Mouse (Mus musculus) G1E-ER4 (cell line): ENCODE measurements around the gene Birc6. TPM values are rescaled to one million over a fixed set of nuclear protein-coding genes. Genes with fewer than 3 reads are reported as not detected.

Experiments used
- GATA1 ChIP-seq: IDR thresholded peaks from one replicate; pipeline ENCODE4 v1.8.0; 2012; ENCODE audit warnings: low read length, inconsistent platforms
- polyA plus RNA-seq: library from polyadenylated mRNA; stranded (reverse); fragments of >175 nt; gene quantifications from 2 replicates; pipeline ENCODE4 v1.2.3, GENCODE M21; 2012

The Birc6 gene
- polyA plus RNA-seq, 1 experiment: 18.7 TPM

- no peak for TF ChIP-seq GATA1
Observed at GRCm38 (mm10) chr17:74528648-74529532, 795 bp downstream of the Birc6 start.

DNA sequence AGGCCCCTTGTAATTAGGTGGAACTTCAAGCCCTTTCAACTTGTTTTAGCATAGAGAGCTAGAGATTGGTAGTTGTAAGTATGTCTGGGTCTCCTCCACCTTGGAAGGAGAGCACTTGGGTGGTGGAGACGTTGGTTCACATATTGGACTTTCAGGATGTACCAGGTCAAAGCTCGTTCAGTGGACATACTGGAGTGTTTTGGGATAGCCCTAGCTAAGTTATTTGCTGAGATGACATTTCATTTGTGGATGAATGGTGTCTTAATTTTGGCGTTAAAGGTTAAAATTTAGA is 1.4 kb downstream of the Birc6 start:
- TF ChIP-seq GATA1: no peak

DNA sequence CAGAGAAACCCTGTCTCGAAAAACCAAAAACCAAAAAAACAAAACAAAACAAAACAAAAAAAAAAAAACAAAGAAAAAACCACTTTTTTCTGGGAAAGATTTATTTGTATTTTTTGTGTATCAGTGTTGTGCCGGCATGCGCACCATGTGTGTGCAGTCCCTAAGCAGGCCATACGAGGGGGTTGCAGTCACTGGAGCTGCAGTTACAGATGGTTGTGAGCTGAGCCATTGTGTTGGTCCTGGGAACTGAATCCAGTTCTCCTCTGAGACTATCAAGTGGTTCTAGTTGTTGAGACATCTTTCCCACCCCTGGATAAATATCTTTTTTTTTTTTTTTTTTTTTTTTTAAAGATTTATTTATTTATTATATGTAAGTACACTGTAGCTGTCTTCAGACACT is 6.9 kb downstream of the Birc6 start:
- TF ChIP-seq GATA1: no peak

- no peak for TF ChIP-seq GATA1
Observed at GRCm38 (mm10) chr17:74537526-74537925, 9.4 kb downstream of the Birc6 start.

DNA sequence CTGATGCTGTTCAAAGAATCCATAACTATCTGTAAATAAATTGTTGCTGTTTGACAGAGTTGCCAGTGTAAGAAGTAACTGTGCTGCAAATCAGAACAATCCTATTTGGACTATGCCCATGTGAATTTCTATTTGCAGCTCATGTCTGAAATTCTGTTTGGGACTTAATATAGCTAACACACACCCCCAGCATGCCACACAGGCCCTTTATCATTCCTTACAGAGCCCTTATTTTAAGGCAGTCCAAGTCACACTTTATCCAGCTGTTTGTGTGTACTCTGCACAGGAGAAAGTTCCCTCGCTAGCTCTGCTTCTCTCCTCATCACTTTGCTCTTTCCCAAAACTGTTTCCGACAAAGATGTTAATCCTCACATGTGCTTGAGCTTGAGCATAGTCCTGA is 15.5 kb downstream of the Birc6 start:
- no peak for TF ChIP-seq GATA1

DNA sequence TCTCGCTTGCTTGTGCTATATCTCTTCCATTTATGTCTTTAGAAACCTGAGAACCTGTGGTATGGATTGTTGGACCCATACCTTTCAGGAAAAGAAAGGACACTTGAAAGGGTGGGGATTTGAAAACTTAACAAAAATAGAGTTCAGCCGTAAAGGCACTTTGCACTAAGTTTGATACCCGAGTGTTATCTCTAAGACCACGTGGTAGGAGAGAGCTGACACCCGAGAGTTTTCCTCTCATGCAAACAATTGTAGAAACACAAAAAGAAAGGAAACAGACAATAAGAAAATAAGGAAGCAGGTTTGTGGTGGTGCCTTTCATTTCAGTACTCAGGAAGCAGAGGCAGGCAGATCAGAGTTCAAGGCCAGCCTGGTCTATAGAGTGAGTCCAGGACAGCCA is 26.0 kb downstream of the Birc6 start:
- TF ChIP-seq GATA1: no peak

GRCm38 (mm10) chr17:74559891-74560290 is 31.8 kb downstream of the Birc6 start:
- no peak for TF ChIP-seq GATA1

- TF ChIP-seq GATA1: no peak
Observed at GRCm38 (mm10) chr17:74564151-74564550, 36.1 kb downstream of the Birc6 start.

- TF ChIP-seq GATA1: no peak
Observed at GRCm38 (mm10) chr17:74569219-74569618, 41.1 kb downstream of the Birc6 start.

GRCm38 (mm10) chr17:74570585-74570984 is 42.5 kb downstream of the Birc6 start:
- TF ChIP-seq GATA1: no peak

DNA sequence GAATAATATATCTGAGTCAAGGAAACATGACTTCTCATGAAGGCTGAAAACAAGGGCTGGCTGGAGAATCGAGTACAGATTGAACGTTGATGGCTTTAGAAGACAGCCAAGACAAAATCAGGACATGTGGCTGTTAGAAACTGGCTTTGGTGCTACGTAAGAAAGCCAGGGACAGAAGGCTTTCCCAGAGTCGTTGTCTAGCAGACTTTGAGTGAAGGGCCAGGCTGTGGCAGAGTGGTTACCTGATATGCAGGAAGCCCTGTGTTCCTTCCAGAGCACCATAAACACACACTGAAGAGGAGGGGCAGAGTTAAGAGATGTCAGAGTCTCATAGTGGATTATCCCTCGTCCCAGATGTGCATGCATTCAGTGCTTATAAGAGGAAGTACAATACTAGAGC is 49.1 kb downstream of the Birc6 start:
- no peak for TF ChIP-seq GATA1

- TF ChIP-seq GATA1: no peak
Observed at GRCm38 (mm10) chr17:74579586-74579985, 51.5 kb downstream of the Birc6 start.

GRCm38 (mm10) chr17:74580738-74581137 is 52.6 kb downstream of the Birc6 start:
- TF ChIP-seq GATA1: no peak

DNA sequence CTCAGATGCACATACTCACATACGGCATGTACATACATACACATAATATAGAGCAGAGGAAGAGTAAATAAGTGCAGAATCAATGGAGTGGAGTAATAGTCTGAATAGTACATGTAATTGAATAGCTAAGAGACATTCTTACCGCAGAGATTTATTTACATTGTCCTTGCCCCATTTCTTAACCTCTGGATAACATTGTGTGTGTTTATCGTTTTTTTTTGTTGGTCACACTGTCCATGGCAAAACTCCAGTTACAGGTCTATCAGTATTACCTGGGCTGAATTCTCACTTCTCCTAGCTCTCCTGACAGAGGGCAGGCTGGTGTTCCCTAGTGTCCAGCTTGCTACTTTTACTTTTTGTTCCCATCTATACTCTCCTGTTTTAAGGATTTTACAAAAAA is 58.7 kb downstream of the Birc6 start:
- TF ChIP-seq GATA1: no peak

DNA sequence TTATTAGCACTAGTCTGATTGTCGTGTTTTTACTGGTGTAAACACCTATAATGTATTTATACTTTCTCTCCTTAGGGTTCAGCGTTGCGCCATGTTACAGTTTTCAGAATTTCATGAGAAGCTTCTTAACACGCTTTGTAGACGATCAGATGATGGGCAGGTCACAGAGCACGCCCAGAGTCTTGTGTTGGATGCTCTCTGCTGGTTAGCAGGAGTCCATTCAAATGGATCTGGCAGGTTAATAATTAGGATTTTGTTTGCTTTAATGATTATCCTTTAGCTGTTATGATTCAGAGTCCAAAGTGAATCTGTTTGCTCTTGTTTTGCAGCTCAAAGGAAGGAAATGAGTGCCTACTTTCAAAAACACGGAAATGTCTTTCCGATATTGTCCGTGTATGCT is 70.8 kb downstream of the Birc6 start:
- no peak for TF ChIP-seq GATA1

DNA sequence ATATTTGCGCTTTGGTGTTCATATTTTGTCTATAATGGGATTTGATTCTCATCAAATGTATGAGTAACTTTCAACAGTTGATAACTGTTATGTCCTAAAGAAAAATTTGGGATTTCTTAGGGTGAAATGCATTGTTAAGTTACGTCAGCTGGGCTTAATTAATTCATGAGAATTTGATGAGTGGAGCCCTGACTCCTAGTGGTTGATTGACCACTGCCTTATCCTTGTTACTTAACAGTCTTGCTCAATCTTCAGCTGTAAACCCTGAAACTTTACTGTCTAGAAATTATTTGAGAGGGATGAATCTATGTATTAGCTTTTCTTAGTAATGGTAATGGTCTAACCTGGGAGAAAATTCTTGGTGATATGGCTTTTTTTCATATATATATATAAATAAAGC is 71.3 kb downstream of the Birc6 start:
- no peak for TF ChIP-seq GATA1

DNA sequence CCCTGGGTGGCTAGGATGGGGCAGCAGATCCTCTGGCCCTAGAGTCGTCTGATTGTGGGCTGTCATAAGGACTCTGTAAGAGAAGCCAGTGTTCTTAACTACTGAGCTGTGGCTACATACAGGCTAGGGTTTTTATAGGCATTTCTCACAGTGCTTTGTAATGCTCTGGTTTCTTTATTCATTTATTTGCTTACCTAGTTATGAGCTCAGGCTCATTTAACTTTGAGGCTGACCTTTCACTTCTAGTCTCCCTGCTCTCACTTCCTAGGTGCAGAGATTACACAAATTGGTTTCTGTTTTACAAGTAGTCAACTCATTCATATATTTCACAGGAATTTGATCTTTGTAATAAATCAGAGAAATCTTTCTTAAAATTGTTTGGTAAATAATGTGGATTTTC is 73.1 kb downstream of the Birc6 start:
- TF ChIP-seq GATA1: no peak

GRCm38 (mm10) chr17:74630798-74631197 is 102.7 kb downstream of the Birc6 start:
- TF ChIP-seq GATA1: no peak

DNA sequence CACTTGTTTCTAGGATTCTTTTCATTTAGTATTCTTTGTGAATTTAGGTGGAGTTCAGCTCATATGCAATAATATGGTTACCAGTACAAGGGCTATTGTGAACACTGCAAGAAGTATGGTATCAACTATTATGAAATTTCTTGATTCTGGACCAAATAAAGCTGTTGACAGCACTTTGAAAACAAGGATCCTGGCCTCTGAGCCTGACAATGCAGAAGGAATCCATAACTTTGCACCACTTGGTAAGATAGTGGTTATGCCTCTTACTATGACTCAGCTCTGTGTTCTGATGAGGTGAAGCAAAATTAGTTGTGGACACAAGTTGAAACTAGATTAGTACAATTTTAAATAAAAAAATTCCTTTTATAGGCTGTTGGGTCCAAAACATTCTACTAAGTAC is 114.3 kb downstream of the Birc6 start:
- no peak for TF ChIP-seq GATA1
